Mouse (Mus musculus): Measurements from ENCODE around the gene Catip.

Catip gene

DNA sequence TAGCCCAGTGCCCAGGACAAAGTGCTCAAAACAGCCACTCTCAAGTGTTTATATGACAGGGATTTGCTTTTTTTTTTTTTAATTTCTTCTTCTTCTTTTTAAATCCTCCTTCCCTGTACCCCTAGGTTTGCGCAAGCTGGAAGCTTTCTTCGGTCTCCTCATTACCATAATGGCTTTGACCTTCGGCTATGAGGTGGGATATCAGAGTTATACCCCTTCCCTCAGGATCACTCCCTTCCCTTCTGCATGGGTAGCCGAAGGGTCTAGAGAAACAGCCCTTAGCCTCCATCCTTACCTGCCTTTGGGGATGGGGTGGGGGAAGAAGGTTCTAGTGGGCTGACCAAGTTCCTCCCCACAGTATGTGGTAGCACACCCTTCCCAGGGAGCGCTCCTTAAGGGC, 18.6 kb downstream of the Catip start:
- in situ Hi-C loops (cut with MboI; ENCODE audit: unreplicated experiment in 2 of 2), result no loop called here

DNA sequence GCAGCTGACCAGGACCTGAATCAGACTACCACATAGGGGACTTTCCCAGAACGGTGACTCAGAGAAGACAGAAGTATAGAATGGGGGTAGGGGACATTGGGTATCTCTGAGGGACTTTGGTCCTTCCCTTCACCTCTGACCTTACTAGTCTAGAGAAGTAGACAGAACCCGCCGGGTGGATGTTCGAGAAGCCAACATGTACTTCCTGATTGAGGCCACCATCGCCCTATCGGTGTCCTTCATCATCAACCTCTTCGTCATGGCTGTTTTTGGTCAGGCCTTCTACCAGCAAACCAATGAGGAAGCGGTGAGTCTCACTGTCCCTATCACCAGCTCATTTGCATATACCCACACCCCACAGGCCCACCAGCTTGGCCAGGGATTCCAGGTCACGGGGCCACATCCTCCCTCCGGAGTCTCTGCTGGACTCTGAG, 19.7 kb downstream of the Catip start:
- in situ Hi-C loops (cut with MboI; ENCODE audit: unreplicated experiment in 2 of 2), result no loop called here

DNA sequence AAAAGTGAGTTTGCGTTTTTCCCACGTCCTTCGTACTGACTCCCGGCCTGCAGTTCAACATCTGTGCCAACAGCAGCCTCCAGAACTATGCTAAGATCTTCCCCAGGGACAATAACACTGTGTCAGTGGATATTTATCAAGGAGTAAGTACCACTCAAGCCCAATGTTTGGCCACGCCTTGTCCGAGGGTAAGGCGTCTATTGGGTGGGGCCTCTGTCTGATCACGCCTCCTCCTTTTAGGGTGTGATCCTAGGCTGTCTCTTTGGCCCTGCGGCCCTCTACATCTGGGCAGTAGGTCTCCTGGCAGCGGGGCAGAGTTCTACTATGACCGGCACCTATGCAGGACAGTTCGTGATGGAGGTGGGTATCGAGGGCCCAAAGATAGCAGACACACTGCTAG, 21.5 kb downstream of the Catip start:
- in situ Hi-C loops (cut with MboI; ENCODE audit: unreplicated experiment in 2 of 2), result no loop called here

DNA sequence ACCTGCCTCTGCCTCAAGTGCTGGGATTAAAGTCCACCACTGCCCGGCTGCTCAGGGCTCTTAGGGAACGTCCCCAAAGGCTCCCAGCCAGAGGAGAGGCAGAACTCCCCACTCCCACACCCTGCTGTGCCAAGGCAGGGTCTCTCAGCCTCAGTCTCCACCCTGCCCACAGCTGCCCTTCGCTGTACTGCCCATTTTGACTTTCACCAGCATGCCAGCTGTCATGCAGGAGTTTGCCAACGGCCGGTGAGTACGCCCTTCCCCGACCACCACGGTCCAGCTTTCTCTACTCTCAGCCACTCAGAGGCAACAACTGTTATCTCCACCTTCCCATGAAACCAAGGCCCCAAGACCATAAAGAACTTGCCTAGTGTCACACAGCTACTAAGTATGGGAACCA, 22.6 kb downstream of the Catip start:
- in situ Hi-C loops (cut with MboI; ENCODE audit: unreplicated experiment in 2 of 2), result no loop called here

DNA sequence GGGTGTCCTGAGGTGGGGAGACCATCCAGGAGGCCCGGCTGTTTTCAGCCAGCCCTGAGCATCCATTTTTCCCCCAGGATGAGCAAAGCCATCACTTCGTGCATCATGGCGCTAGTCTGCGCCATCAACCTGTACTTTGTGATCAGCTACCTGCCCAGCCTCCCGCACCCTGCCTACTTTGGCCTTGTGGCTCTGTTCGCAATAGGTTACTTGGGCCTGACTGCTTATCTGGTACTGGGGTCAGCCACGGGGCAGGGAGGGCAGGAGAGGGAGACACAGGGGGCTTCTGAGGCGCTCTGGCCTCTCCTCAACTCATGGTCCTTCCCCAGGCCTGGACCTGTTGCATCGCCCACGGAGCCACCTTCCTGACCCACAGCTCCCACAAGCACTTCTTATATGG, 23.2 kb downstream of the Catip start:
- in situ Hi-C loops (cut with MboI; ENCODE audit: unreplicated experiment in 2 of 2), result loop anchor here in 1 of 2 experiments (5.0 kb wide), 1 partner anchor 73 kb away; no protein-coding TSS in a partner anchor

DNA sequence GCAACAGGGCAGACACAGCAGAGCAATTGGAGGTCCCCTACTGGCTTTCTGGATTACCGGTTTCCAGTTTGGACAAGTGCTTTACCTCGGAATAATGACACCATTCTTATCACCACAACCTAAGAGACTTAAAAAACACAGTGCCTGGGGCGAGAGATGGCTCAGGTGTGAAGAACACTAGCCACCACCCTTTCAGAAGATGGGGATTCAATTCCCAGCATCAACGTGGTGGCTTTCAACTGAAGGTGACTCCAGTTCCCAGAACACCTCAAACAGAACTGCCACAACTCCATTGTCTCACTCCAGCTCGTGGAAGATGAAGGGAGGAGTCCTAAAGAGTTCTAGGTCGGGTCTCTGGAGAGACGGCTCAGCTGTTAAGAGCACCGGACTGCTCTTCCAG, 23.6 kb downstream of the Catip start:
- in situ Hi-C loops (cut with MboI; ENCODE audit: unreplicated experiment in 2 of 2), result loop anchor here in 1 of 2 experiments (5.0 kb wide), 1 partner anchor 73 kb away; no protein-coding TSS in a partner anchor

DNA sequence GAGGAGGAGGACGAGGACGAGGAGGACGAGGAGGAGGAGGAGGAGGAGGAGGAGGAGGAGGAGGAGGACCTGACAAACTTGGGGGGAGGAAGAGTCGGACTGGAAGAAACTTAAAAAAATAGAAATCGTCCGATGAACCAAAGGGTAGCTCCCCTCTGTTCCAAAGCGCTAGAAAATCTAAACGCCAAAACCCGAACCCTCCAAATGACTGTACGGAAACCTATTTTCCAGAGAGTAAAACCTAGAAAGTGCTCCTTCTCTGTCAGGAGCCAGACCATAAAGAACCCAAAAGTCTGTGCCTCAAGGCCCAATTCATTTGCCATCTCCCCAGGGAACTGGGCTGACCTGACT, 24.4 kb downstream of the Catip start:
- in situ Hi-C loops (cut with MboI; ENCODE audit: unreplicated experiment in 2 of 2), result loop anchor here in 1 of 2 experiments (5.0 kb wide), 1 partner anchor 74 kb away; no protein-coding TSS in a partner anchor

DNA sequence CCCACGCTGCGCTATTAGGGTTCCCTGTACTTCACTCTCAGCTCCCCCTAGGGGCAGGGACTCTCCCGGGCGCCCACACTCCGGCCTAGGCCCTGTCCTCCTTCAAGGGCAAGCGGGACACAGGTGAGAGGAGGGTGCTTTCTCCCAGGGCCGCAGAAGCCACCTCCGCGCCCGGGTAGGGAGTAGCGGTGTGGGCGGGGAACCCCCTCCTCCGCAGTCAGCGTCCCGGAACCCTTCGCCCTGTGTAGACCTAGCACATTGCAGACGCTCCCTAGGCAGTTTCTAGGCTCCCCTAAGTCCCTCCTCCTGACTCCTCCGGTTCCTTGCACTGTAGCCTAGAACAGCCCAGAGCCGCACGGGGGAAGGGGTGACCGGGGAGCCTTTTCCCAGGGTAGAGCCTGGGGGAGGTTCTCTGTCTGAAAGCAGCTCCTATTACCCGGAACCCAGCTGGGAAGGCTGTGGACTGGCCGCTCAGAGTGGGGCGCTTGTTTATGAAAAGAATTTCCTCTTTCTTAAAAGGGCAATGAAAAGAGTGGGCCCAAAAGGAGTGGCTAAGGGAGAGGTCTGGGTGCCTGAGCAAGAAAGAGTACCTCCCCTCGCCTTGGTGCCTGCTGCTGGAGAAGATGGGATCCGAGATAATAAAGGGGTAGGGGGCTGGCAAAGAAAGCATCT, 24.9 kb downstream of the Catip start:
- in situ Hi-C loops (cut with MboI; ENCODE audit: unreplicated experiment in 2 of 2), result loop anchor here in 1 of 2 experiments (5.0 kb wide), 1 partner anchor 75 kb away; no protein-coding TSS in a partner anchor

DNA sequence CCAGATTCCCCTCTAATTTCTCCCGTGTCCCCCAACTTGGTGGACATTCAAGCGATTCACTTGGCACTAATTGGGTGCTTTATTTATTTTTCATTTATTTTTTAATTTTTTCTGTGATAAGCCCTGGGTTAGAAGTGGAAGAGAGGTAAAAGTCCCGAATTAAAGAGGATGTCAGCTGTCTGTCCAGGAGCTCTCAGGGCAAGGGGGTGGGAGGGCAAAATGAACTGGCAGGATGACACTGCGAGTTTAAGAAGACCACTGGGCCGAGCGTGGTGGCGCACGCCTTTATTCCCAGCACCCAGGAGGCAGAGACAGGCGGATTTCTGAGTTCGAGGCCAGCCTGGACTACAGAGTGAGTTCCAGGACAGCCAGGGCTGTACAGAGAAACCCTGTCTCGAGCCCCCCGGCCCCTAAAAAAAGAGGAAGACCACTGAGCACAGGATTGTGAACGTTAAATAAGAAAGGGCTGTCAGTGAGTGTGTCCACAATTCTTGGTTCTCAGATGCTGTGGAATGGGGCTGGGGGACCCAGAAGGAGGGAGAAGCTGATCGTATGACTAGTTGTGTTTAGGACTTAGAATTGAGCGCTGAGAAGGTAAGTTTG, 25.6 kb downstream of the Catip start:
- in situ Hi-C loops (cut with MboI; ENCODE audit: unreplicated experiment in 2 of 2), result loop anchor here in 1 of 2 experiments (5.0 kb wide), 1 partner anchor 75 kb away; no protein-coding TSS in a partner anchor

DNA sequence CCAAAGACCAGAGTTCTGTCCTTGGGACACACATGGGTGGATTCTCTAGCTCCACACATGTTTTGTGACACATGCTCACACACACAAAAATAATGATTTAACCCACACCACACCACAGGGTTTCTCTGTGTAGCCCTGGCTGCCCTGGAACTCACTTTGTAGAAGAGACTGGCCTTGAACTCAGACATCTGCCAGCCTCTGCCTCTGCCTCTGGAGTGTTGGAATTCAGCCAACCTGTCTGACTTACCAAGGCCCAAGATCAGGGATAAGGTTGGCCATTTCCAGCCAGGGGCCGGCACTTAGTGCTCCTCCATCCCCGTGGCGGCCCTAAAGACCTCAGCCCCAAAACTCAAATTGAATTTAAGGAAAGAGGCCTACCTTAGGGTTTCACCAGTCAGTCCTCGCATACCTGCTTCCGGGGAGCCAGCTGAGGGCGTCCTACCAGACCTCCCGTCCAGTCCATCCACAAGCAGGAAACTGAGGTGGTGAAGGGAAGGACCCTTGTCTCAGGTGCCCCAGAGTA, 26.6 kb downstream of the Catip start:
- in situ Hi-C loops (cut with MboI; ENCODE audit: unreplicated experiment in 2 of 2), result loop anchor here in 1 of 2 experiments (5.0 kb wide), 1 partner anchor 76 kb away; no protein-coding TSS in a partner anchor

DNA sequence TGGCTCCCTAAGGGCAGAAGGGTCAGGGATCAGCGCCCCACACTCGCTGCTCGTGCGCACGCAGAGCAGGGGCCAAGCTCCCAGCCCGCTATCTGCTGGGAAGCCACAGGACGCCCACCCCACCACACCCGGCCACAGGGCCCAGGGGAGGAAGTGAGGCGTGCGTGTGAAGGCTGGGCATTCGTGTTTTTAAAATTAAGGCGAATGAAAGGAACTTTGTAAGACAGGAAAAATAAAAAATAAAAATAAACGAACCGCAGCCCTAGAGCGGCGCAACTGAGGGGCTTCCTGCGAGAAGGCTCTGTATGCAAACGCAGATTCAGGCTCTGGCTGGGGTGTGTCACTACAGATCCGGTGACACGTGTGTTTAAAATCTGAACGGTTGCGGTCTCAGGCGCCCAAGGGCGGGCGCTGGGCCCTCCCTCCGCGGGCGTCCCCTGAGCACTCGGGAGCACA, 28.0 kb downstream of the Catip start:
- in situ Hi-C loops (cut with MboI; ENCODE audit: unreplicated experiment in 2 of 2), result loop anchor here (5.0 kb wide), 3 partner anchors 78 to 153 kb away; partner anchors contain the start of gene Arpc2 (in 1 of the 2)

DNA sequence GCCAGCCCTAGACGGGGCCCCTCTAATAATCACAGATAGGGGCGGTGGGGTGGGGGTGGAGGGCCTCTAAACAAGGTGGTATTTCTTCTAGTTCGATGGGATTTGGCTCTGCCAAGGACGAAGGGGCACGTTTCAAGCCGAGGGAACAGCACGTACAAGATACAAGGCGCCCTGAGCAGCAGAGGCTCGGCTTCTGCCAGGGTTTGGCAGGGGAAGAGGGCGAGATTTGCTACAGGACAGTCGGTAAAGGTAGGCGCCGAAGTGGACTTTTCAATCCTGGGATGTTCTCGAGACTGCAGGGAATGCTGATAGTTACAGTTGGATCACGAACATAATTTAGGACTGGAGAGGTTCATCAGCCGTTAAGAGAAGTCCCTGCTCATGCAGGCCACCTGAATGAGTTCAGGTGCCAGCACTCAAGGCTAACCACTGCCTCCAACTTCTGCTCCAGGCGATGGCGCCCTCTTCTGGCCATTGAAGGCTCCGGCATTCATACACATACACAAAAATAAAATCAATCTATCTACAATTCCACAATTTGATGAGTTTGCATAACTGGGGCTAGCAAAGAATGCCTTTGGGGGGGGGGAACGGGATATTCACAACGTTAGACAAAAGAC, 28.5 kb downstream of the Catip start:
- in situ Hi-C loops (cut with MboI; ENCODE audit: unreplicated experiment in 2 of 2), result loop anchor here in 1 of 2 experiments (5.0 kb wide), 3 partner anchors 78 to 153 kb away; partner anchors contain the start of gene Arpc2

DNA sequence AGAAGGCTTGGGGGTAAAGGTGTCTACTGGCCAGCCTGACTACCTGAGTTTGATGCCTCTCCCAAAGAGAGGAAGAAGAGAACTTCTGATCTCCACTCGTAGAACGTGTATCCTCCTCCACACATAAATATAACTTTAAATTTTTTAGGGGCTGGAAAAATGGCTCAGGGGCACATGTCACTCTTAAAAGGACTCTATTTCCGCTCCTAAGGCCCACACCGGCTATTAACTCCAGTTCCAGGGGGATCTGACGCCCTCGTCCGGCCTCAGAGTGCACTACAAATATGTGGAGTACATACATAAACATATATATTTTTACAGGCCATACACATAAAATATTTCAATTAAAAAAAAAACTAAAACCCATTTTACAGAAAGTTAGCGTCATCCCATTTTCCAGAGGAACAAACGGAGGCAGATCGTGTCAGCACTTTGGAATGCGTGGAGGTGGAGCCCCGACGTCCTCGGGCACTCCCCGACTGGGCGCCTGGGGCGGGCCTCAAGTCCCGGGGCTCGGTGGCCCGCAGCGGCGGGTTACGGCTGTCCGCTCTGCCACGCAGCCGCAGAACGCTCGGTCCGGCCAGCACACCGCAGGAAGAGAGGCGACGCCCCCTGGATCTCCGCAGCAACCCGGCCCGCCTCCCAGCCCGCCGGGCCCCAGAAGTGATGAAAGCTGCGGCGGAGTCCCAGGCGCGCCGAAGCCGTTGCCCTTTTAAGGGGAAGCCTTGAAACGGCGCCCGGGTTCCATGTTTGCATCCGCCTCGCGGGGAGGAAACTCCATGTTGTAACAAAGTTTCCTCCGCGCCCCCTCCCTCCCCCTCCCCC, 29.2 kb downstream of the Catip start, which contains the start of gene Ctdsp1:
TSS of gene Ctdsp1 (plus strand) at position 586 of the 825 bp plus-strand sequence.
- in situ Hi-C loops (cut with MboI; ENCODE audit: unreplicated experiment in 2 of 2), result loop anchor here in 1 of 2 experiments (5.0 kb wide), 3 partner anchors 79 to 154 kb away; partner anchors contain the start of gene Arpc2

DNA sequence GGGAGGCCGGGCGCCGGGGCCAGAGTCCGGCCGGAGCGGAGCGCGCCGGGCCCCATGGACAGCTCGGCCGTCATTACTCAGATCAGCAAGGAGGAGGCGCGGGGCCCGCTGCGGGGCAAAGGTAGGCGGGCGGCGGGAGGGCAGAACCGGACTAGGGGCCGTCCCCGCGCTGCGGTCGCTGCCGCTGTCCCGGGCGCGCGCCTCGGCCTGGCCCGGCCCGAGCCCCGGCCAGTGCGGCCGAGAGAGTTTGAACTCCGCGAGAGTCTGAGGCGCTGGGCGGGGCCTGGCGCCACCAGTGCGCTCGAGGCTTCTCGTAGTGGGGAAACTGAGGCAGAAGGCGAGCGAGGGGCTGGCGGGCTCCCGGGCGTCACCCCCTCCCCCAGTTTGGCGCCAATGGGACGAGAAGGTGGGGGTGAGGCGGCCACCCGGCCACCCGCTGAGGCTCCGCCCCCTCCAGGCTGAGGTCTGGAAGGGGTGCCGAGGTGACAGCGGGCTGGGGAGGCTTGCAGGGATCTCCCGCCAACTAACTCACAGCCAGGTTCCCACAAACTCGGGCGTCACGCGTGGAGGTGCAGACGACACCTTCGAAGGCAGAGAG, 30.0 kb downstream of the Catip start:
- in situ Hi-C loops (cut with MboI; ENCODE audit: unreplicated experiment in 2 of 2), result loop anchor here in 1 of 2 experiments (5.0 kb wide), 3 partner anchors 80 to 155 kb away; partner anchors contain the start of gene Arpc2

DNA sequence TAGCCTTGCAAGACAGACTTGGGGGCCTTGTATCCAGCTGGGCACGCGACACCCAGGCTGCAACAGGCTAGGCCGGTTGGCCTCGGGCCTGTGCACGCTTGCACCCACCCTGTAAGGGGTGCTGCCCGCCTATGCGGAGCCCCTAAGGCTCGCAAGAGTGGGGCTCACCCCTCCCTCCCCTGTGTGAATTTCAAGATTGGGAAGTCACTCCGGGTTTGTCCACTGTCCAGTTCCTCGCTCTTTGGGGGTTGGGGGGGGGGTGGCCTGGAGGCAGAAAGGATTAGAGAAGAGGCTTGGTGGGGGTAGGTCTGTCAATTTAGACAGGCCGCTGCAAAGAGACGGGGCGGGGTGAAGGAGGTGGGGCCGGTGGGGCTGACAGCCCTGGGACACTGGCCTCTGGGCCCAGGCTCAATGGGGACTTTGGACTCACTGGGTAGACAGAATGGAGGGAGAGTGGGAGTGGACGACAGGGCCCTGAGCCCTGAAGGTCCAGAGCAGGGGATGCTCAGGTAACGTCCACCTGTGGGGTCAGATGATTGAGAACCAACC, 30.6 kb downstream of the Catip start:
- in situ Hi-C loops (cut with MboI; ENCODE audit: unreplicated experiment in 2 of 2), result loop anchor here in 1 of 2 experiments (5.0 kb wide), 3 partner anchors 80 to 155 kb away; partner anchors contain the start of gene Arpc2

DNA sequence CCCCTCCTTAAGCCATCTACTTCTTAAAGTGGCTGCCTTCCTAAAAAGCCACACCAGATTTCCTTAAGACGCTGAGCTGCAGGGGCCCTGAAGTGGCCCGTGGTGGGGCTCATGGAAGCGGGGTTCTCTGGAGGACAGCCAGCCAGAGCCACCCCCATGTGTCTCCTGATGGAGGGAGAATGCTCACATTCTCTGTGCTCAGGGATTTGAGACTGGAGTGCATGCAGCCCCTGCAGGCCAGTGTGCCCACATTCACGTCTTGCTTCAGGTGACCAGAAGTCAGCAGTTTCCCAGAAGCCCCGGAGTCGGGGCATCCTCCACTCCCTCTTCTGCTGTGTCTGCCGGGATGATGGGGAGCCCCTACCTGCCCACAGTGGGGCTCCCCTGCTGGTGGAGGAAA, 31.1 kb downstream of the Catip start:
- in situ Hi-C loops (cut with MboI; ENCODE audit: unreplicated experiment in 2 of 2), result loop anchor here in 1 of 2 experiments (5.0 kb wide), 3 partner anchors 81 to 156 kb away; partner anchors contain the start of gene Arpc2

DNA sequence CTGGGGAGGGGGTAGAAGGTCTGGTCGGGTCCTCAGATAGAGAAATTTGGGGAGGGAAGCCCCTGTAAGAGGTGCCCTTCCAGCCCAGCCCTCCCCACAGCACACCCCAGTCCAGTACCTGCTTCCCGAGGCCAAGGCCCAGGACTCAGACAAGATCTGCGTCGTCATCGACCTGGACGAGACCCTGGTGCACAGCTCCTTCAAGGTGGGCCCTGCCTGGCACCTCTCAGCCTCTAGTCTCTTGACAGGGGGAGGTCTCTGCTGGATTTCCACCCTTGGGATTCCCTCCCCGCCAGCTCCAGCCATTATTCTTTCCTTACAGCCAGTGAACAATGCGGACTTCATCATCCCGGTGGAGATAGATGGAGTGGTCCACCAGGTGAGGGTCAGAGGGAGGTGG, 31.8 kb downstream of the Catip start:
- in situ Hi-C loops (cut with MboI; ENCODE audit: unreplicated experiment in 2 of 2), result loop anchor here in 1 of 2 experiments (5.0 kb wide), 3 partner anchors 81 to 156 kb away; partner anchors contain the start of gene Arpc2

DNA sequence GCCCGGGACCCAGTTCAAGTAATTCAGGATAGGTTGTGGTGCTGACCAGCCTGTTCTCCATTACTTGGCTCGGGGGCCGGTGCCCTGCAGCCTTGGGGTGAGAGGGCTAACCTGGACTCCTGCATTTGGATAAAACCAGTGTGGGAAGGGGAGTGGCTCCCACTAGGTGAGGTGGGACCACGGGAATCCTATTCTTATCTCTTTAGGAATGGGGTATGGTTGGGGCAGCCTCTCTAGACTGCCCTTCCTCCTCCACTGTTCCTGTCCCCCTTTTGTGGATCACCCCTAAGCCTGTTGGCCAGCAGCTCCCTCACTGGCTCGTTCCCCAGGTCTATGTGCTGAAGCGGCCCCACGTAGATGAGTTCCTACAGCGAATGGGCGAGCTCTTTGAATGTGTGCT, 32.4 kb downstream of the Catip start:
- in situ Hi-C loops (cut with MboI; ENCODE audit: unreplicated experiment in 2 of 2), result loop anchor here in 1 of 2 experiments (5.0 kb wide), 3 partner anchors 82 to 157 kb away; partner anchors contain the start of gene Arpc2

DNA sequence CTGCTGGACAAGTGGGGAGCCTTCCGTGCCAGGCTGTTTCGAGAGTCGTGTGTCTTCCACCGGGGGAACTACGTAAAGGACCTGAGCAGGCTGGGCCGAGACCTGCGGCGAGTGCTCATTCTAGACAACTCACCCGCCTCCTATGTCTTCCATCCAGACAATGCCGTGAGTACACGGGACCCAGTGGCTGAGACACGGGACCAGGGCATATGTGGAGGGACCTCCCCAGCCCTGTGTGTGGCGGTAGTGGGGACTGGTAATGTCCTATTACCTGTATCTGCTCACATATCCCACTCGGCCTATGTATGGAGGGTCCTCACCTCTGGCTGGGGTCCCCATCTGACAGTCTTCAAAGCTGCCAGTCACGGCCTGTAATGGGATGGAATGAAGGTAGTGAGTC, 33.0 kb downstream of the Catip start:
- in situ Hi-C loops (cut with MboI; ENCODE audit: unreplicated experiment in 2 of 2), result loop anchor here in 1 of 2 experiments (5.0 kb wide), 3 partner anchors 83 to 158 kb away; partner anchors contain the start of gene Arpc2

Data from v-Abl transformed pro-B cells (cell line).